Mouse (Mus musculus) right cerebral cortex, adult 18-20 months (tissue): ENCODE data around the gene Gm11239.
"Not testable (repeated sequence)": the region's sequence is repeated elsewhere in the genome, so short reads cannot be mapped to it uniquely, and the experiment has no call there.

Experiments used
- DNase-seq: peaks from one replicate; pipeline ENCODE4 v3.0.0; 2022; ENCODE audit warnings: mixed read lengths

Gm11239 gene

DNA sequence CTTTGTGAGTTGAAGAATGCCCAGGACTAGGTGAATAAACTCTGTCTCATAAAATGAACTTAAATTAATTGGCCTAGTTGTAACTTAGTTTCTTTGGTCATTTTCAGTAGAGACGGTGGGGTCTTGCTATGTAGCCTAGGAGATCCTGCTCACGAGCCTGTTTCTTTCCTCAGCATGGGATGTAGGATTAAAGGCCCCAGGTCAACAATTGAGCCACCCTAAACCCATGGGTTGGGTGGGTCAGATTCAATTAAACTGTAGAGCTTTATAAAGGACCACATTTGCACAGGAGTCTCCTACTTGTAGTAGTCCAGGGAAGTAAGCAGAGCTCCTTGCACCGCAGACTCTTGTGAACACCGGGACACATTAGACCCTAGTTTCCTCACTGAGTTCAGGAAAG is at the start of gene Gm11239:
Gene Gm11239 (plus strand): TSS at position 301 of the 400 bp plus-strand sequence.
- not testable (repeated sequence) for DNase-seq

- not testable (repeated sequence) for DNase-seq
Measured at GRCm38 (mm10) chr4:73622684-73623083, 45.5 kb upstream of the Gm11239 start, which contains the start of gene Gm11237. TSS of gene Gm11237 (plus strand) at chr4:73622984.

DNA sequence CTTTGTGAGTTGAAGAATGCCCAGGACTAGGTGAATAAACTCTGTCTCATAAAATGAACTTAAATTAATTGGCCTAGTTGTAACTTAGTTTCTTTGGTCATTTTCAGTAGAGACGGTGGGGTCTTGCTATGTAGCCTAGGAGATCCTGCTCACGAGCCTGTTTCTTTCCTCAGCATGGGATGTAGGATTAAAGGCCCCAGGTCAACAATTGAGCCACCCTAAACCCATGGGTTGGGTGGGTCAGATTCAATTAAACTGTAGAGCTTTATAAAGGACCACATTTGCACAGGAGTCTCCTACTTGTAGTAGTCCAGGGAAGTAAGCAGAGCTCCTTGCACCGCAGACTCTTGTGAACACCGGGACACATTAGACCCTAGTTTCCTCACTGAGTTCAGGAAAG is 30.3 kb upstream of the Gm11239 start, which contains the start of gene Gm11236:
Gene Gm11236 (plus strand): TSS at position 301 of the 400 bp plus-strand sequence.
- DNase-seq: not testable (repeated sequence)

GRCm38 (mm10) chr4:73661864-73662263 is 6.3 kb upstream of the Gm11239 start:
- DNase-seq: not testable (repeated sequence)

GRCm38 (mm10) chr4:73683216-73683615 is 15.1 kb downstream of the Gm11239 start, which contains the start of gene Gm428:
TSS of gene Gm428 (plus strand) at chr4:73683516.
- DNase-seq: not testable (repeated sequence)

DNA sequence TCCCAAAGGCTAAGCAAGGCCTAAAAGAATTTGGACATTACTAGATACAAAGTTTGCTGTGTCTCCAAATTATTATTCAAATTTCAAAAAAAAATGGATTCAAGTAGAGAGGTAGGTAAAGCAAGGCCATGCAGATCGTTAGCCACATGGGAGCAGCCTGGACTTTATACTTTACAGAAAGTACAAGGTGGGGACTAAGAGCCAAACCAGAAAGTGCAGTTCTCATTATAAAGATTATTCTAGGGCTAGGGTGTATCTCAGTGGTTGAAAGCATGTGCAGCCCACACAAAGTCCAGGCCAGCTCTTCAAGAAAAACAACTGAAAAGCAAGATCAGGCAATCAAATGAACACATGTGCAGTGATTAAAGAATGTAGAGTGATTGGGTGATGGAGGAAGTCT is 50.6 kb downstream of the Gm11239 start:
- no peak for DNase-seq

- DNase-seq: no peak
Measured at GRCm38 (mm10) chr4:73719819-73720218, 51.7 kb downstream of the Gm11239 start.
